Mouse (Mus musculus) olfactory bulb, adult 2 months (tissue): ENCODE measurements around the gene Bcl2l1.

Experiments used
- CTCF ChIP-seq: fragments of 200-500 bp; IDR thresholded peaks from 2 replicates; pipeline ENCODE4 v1.5.1; 2012; ENCODE audit warnings: low read depth, mild to moderate bottlenecking, low read length, moderate library complexity; ENCODE audit not compliant: insufficient read depth
- POLR2A ChIP-seq: fragments of 200-500 bp; IDR thresholded peaks from 2 replicates; pipeline ENCODE4 v1.6.1; 2012; ENCODE audit warnings: mild to moderate bottlenecking, low read depth, low read length, moderate library complexity; ENCODE audit not compliant: insufficient read depth

DNA sequence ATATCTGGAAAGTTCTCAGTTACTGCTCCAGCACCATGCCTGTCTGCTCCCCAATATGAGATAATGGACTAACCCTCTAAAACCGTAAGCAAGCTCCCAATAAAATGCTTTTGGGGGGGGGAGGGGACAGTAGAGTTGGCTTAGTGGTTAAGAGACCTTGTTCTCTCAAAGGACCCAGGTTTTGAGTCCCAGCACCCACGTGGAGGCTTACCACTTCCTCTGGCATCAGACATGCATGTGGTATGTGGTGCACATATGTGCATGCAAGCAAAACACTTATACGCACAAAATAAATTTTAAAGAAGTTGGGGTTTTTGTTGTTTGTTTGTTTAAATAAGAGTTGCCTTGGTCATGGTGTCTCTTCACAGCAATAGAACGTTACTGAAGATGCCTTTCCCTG, 56.2 kb downstream of the Bcl2l1 start:
- TF ChIP-seq POLR2A (no peak), CTCF (no peak)
